Mouse (Mus musculus) forebrain, embryonic 16.5 days (tissue): ENCODE measurements at regions not wholly inside any gene's neighbourhood (a gene's known extent, or its start where the extent isn't known, plus 50 kb on each side); places are given as distances from the start of the nearest gene placed in this dataset.

ENCODE experiments used
- ATAC-seq: fragments of 200-750 bp; cut with Nextera tagmentation; 2 replicates; pipeline ENCODE4 v1.8.0; 2017; ENCODE audit warnings: mild to moderate bottlenecking, moderate library complexity
- H3K27ac ChIP-seq: fragments of 300-500 bp; sonication (generic); 2 replicates; pipeline ENCODE4 v1.5.1; 2014; ENCODE audit warnings: low read length, control low read depth
- H3K27me3 ChIP-seq: fragments of 300-500 bp; sonication (generic); replicated peaks from 2 replicates; pipeline ENCODE4 v1.6.1; 2014; ENCODE audit warnings: low read length; ENCODE audit not compliant: control insufficient read depth, insufficient read depth
- H3K36me3 ChIP-seq: fragments of 300-500 bp; sonication (generic); 2 replicates; pipeline ENCODE4 v1.6.1; 2014; ENCODE audit not compliant: control insufficient read depth, insufficient read depth
- H3K4me1 ChIP-seq: fragments of 300-500 bp; sonication (generic); replicated peaks from 2 replicates; pipeline ENCODE4 v1.6.1; 2014; ENCODE audit warnings: low read length; ENCODE audit not compliant: control insufficient read depth, insufficient read depth
- H3K4me2 ChIP-seq: fragments of 300-500 bp; sonication (generic); 2 replicates; pipeline ENCODE4 v1.6.1; 2014; ENCODE audit warnings: mild to moderate bottlenecking, low read length, control low read depth
- H3K4me3 ChIP-seq: fragments of 300-500 bp; sonication (generic); replicated peaks from 2 replicates; pipeline ENCODE4 v1.5.1; 2014; ENCODE audit warnings: mild to moderate bottlenecking, low read length, control low read depth
- H3K9ac ChIP-seq: fragments of 300-500 bp; sonication (generic); replicated peaks from 2 replicates; pipeline ENCODE4 v1.6.1; 2014; ENCODE audit warnings: low read depth, low read length, control low read depth
- H3K9me3 ChIP-seq: fragments of 300-500 bp; sonication (generic); 2 replicates; pipeline ENCODE4 v1.6.1; 2016; ENCODE audit warnings: low read length; ENCODE audit not compliant: control insufficient read depth
- WGBS: fragments of 180-500 bp; shearing (Covaris S2); extraction: QIAGEN DNeasy Blood & Tissue Kit; methylation state at CpG from one replicate; pipeline ENCODE4 v1.1.7; 2014; 5-methylcytosine and 5-hydroxymethylcytosine counted together

DNA sequence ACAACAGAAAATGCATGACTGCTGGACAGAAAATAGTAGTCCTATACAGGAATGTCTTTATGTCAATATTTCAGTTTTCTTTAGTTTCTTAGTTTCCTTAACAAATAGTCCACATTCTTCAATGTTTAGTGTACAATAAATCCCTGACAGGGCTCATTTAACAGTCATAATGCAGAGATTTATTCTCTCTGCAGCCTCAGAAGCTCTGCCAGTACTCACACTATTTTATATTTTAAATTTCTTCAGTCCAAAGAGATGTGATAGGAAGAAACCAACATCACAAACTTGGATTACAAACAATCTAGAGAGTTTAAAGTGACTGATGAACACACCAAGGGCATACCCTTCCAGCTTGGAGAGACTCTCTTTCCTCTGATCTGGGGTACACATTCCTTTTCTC lies 583.9 kb downstream of the Flrt2 start:
- Histone ChIP-seq H3K4me2 (no peak overlapping the region), H3K9ac (no peak overlapping the region), H3K4me3 (no peak overlapping the region), H3K27me3 (no peaks in the 10 kb centered on the region), H3K4me1 (no peaks in the 10 kb centered on the region), H3K36me3 (no peaks in the 10 kb centered on the region), H3K9me3 (no peaks in the 10 kb centered on the region), H3K27ac (no peak overlapping the region)
- no peak for ATAC-seq

DNA sequence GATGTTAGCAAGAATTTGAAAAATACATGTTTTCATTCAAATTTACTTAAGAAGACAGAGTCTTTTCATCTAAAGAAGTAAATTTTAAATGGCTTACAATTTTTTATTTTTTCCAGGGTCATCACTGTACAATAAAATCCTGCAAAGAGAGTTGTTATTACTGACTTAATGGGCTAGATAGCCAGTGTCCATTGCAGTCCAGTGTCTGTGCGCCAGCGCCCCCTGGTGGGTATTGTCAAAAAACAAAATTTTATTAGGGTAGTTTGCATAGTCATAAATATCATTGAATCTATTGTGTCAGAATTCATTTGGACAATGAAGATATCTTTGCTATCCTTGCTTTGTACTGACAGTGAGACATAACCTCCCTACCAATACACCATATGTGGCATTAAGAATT lies 619.1 kb downstream of the Flrt2 start:
- WGBS: 6% methylated on average over 2 of the region's 2 CpGs
- no peak overlapping the region for H3K4me2 ChIP-seq
- no peaks in the 10 kb centered on the region for H3K36me3 ChIP-seq
- H3K4me3 ChIP-seq: no peak overlapping the region
- no peak for ATAC-seq
- no peaks in the 10 kb centered on the region for H3K9me3 ChIP-seq
- no peaks in the 10 kb centered on the region for H3K27me3 ChIP-seq
- no peaks in the 10 kb centered on the region for H3K4me1 ChIP-seq
- H3K9ac ChIP-seq: no peak overlapping the region
- no peak overlapping the region for H3K27ac ChIP-seq

DNA sequence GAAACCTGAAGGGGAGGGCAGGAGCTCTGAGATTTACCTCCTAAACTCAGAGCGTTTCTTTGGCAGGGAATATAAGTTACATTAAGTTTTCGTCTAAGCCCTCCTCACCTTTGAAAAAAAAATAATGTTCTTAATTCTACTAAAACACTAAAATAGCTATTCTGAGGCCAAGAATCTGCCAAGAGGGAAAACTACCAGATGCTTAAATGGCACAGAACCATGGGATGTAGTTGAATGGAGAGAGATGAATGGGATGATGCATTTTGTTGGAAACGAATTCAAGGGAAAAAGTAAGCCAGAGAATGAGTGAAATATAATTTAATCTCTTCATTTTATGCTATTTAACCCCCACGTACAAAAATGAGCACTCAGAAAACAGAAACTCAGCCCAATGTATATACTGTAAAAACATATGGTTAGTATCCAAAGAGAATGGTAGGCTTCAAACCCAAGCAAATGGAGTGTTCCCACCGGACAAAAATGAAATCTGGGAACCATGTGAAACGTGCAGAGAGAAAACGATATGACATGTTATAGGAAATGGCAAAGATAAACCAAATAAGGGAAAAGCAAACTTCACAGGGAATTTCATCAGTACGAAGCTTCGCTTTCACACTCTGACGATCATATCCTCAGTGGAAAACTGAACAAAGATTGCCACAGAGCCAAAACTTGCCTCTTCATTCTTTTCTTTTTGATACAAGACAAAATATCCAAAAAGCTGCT lies 631.2 kb downstream of the Flrt2 start:
- no peak overlapping the region for H3K27ac ChIP-seq
- no peaks in the 10 kb centered on the region for H3K36me3 ChIP-seq
- no peak for ATAC-seq
- H3K9ac ChIP-seq: no peak overlapping the region
- H3K4me3 ChIP-seq: no peak overlapping the region
- no peaks in the 10 kb centered on the region for H3K4me1 ChIP-seq
- no peak overlapping the region for H3K4me2 ChIP-seq
- H3K27me3 ChIP-seq: no peaks in the 10 kb centered on the region
- WGBS: 64% methylated on average over 10 of the region's 10 CpGs
- no peaks in the 10 kb centered on the region for H3K9me3 ChIP-seq

DNA sequence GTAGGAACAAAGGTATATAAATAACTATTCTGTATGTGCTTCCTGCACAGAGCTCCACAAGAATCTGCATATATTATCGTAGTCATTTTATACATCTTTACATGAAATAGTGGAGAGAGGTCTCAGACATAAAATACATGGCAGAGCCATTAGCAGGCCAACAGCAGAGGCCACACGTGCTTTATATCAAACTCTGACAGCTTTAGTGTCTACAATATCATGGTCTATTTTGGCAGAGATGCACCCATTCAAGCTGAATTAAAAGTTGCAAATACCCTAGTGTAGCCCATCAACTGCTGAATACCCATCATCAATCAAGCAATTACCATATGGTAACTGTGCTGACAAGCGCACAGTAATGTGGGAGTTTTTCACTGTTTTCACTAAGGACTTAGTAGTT lies 659.1 kb downstream of the Flrt2 start:
- WGBS: 60% methylated on average over 3 of the region's 3 CpGs

DNA sequence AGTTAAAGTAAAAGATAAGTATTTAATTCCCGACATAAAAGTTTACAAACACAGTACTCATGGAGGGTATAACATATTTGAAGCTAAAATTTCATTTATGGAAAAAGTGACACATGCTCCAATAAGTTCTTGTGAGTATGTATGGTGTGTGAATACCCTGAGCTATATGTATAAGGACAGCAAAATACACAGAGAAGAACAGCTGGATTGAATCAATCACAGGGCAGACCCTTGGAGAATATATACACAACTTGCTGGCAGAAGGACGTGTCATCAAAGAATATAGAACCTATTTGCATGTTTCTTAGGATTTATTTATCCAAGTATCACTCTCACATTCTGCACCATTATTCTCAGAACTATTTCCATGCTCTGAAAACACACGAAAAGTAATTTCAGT lies 686.9 kb downstream of the Flrt2 start:
- no peaks in the 10 kb centered on the region for H3K27me3 ChIP-seq
- H3K9ac ChIP-seq: no peak overlapping the region
- no peaks in the 10 kb centered on the region for H3K4me1 ChIP-seq
- H3K9me3 ChIP-seq: no peaks in the 10 kb centered on the region
- H3K4me2 ChIP-seq: no peak overlapping the region
- H3K27ac ChIP-seq: no peak overlapping the region
- WGBS: 82% methylated on average over 3 of the region's 3 CpGs
- no peaks in the 10 kb centered on the region for H3K36me3 ChIP-seq
- no peak for ATAC-seq
- no peak overlapping the region for H3K4me3 ChIP-seq

More for the DNA sequence above, 659.1 kb downstream of the Flrt2 start:
- H3K27ac ChIP-seq: no peak overlapping the region
- no peak overlapping the region for H3K4me2 ChIP-seq
- no peak for ATAC-seq
- H3K36me3 ChIP-seq: no peaks in the 10 kb centered on the region
- H3K9me3 ChIP-seq: no peaks in the 10 kb centered on the region
- no peak overlapping the region for H3K9ac ChIP-seq
- no peaks in the 10 kb centered on the region for H3K27me3 ChIP-seq
- H3K4me3 ChIP-seq: no peak overlapping the region
- H3K4me1 ChIP-seq: no peaks in the 10 kb centered on the region

DNA sequence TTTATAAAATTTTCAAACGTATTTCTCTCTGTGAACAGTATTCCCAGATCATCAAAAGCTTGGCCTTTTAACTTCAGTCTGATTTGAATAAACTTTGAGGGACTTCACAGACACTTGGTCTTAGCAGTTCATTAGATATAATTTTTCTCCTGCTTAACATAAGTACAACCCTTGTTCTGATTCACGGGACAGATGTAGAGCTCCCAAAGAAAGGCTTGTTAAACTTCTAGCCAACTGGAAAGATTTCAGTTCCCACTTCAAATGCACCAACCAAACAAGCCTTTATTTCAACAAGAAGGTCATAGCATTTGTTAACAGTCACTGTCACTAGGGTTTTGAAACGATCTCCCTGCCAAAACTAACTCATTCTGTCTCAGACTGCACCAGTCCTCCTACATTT lies 727.1 kb downstream of the Flrt2 start:
- no peaks in the 10 kb centered on the region for H3K9me3 ChIP-seq
- no peak overlapping the region for H3K27ac ChIP-seq
- H3K36me3 ChIP-seq: no peaks in the 10 kb centered on the region
- no peak for ATAC-seq
- WGBS: 54% methylated on average over 3 of the region's 3 CpGs
- no peaks in the 10 kb centered on the region for H3K4me1 ChIP-seq
- H3K27me3 ChIP-seq: no peaks in the 10 kb centered on the region
- no peak overlapping the region for H3K4me2 ChIP-seq
- H3K9ac ChIP-seq: no peak overlapping the region
- no peak overlapping the region for H3K4me3 ChIP-seq

DNA sequence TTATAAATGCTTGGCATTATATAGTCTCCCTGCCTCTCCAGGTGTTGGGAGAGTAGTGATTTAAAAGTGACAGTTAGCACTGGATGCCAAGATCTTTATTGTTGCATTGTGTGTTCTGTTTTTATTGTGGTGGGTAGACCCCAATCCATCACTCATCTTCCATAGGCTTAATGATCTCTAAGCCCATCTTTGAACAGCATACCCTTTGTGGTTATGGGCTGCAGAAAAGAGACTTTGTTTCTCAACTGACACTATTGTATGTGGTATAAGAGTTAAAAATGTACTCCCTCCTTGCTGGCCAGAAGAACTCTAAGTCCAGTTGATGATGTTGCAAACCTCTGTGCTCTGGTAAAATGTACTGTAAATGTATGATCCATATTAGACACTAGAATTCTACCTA lies 727.5 kb downstream of the Flrt2 start:
- Histone ChIP-seq H3K27me3 (no peaks in the 10 kb centered on the region), H3K4me3 (no peak overlapping the region)
- ATAC-seq: no peak

DNA sequence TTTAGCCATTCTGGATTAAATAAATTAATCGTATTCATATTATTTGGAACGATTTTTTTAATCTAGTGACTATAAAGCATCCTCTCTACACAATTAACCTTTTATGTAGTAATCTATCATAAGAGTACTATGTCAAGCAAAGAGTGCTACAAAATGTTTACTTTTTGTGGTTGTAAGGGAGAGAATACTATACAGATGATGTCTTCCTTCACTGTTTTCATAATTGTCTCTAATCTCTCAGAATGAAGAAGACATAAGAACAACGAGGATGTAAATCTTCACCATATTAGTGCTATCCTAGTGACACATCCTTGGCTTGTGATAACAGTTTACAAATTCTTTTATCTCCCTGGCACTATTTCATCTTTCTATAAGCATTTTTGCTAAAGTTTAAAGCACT lies 735.6 kb downstream of the Flrt2 start:
- Histone ChIP-seq H3K9me3 (no peaks in the 10 kb centered on the region), H3K4me3 (no peak overlapping the region), H3K27me3 (no peaks in the 10 kb centered on the region), H3K36me3 (no peaks in the 10 kb centered on the region), H3K4me1 (no peaks in the 10 kb centered on the region), H3K27ac (no peak overlapping the region), H3K4me2 (no peak overlapping the region), H3K9ac (no peak overlapping the region)
- WGBS: 92% methylated on average over 3 of the region's 3 CpGs
- no peak for ATAC-seq

More for the DNA sequence above, 727.5 kb downstream of the Flrt2 start:
- no peak overlapping the region for H3K9ac ChIP-seq
- H3K4me1 ChIP-seq: no peaks in the 10 kb centered on the region
- no peaks in the 10 kb centered on the region for H3K36me3 ChIP-seq
- H3K27ac ChIP-seq: no peak overlapping the region
- H3K9me3 ChIP-seq: no peaks in the 10 kb centered on the region
- H3K4me2 ChIP-seq: no peak overlapping the region

DNA sequence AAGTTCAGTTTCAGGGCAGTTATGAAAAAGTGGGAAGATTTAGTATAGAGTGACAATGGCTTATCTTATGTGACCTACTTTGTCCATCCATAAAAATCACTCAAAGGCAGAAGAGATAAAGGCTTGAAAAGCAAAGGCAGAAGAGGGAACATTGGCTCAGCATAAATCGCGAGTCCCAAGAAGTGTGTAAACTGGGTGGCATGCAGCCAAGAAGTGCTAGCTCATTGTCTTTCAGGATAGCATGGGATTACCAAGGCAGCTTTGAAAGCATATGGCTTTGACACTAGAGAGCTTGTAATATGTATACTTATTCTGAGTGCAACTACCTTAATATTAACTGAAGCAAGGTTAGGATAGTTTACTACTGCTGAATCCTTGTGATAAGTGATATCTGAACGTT lies 750.5 kb downstream of the Flrt2 start:
- no peaks in the 10 kb centered on the region for H3K27me3 ChIP-seq
- no peak overlapping the region for H3K9ac ChIP-seq
- H3K4me3 ChIP-seq: no peak overlapping the region
- no peaks in the 10 kb centered on the region for H3K9me3 ChIP-seq
- ATAC-seq: no peak
- no peaks in the 10 kb centered on the region for H3K36me3 ChIP-seq
- WGBS: 64% methylated on average over 3 of the region's 3 CpGs
- H3K4me2 ChIP-seq: no peak overlapping the region
- no peak overlapping the region for H3K27ac ChIP-seq
- no peaks in the 10 kb centered on the region for H3K4me1 ChIP-seq

DNA sequence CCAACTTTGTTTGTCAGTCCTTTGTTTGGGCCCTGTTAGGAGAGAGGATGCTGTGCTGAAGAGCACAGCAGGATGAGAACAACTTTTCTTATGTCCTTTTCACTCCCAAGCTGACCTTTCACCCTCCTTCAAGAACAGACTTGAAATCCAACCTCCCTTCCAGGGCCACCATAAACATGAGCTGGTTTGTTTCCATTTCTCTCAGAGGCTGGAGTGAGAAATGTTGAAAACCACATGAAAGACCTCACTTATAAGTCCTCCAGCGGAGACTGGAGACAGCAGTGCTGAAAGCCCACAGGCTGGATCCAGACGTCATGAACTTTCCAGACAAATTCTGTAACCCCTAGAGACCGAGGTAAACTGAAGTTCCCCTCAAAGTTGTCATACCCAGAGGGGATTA lies 761.3 kb downstream of the Flrt2 start:
- no peak overlapping the region for H3K4me2 ChIP-seq
- no peaks in the 10 kb centered on the region for H3K27me3 ChIP-seq
- no peaks in the 10 kb centered on the region for H3K4me1 ChIP-seq

More for the DNA sequence above, 761.3 kb downstream of the Flrt2 start:
- Histone ChIP-seq H3K27ac (no peak overlapping the region), H3K4me3 (no peak overlapping the region), H3K9ac (no peak overlapping the region), H3K9me3 (no peaks in the 10 kb centered on the region), H3K36me3 (no peaks in the 10 kb centered on the region)
- 16% methylated on average over 3 of the region's 3 CpGs for WGBS
- no peak for ATAC-seq
